ENCODE assay signal across 7 mouse cellular contexts in genomic region chr17:56079921-56080320, GRCm38 (mm10). TPM values are rescaled to one million over a fixed set of nuclear protein-coding genes. Genes with fewer than 3 reads are reported as not detected.
A peak's percentile ranks its signal among the peaks of the same experiment; 100 is the strongest.
DNase-seq lines count a peak whose midpoint lies in the region; ATAC-seq and TF ChIP-seq lines count a peak whose summit lies in the region.

No protein-coding gene starts in this region.

- H3K4me1 ChIP-seq in lung, embryonic 14.5 days (ENCODE audit: insufficient read depth) = peaks cover 7% of the 10 kb centered on the region
- H3K4me1 ChIP-seq in hindbrain, embryonic 12.5 days = peaks cover 34% of the 10 kb centered on the region
- H3K4me1 ChIP-seq in lung, embryonic 16.5 days (replicated peaks; ENCODE audit: control insufficient read depth, insufficient read depth, low read length) = peaks cover 21% of the 10 kb centered on the region

- TF ChIP-seq CTCF in lung, embryonic 14.5 days (IDR thresholded peaks at IDR 0.05; ENCODE audit: low read depth) = no peak

- H3K4me3 ChIP-seq in lung, embryonic 14.5 days (ENCODE audit: low read depth, low read length) = peak overlapping the region; percentile 79
- peak overlapping the region; percentile 84 for H3K4me3 ChIP-seq in hindbrain, embryonic 12.5 days
- peak overlapping the region; percentile 92 for H3K4me3 ChIP-seq in lung, embryonic 16.5 days (ENCODE audit: low read length)

- H3K36me3 ChIP-seq in lung, embryonic 14.5 days (ENCODE audit: insufficient read depth) = peaks cover 27% of the 10 kb centered on the region
- H3K36me3 ChIP-seq in hindbrain, embryonic 12.5 days = peaks cover 18% of the 10 kb centered on the region
- peaks cover 4% of the 10 kb centered on the region; the same call in 1 of the 2 replicates for H3K36me3 ChIP-seq in lung, embryonic 16.5 days (ENCODE audit: control insufficient read depth, insufficient read depth, low read length)

- peak; percentile 13 for DNase-seq in lung, embryonic 14.5 days
- no peak for DNase-seq in lung, postnatal 25 days (ENCODE audit: low spot score)
- DNase-seq in cerebellum, adult 9-11 months = peak; percentile 72
- DNase-seq in yolk sac, embryonic 10.5 days (ENCODE audit: low spot score) = no peak
- no peak for DNase-seq in urinary bladder, postnatal 25 days (ENCODE audit: low spot score)

- no peaks in the 10 kb centered on the region for H3K27me3 ChIP-seq in lung, embryonic 14.5 days (ENCODE audit: insufficient read depth, low read length)
- no peaks in the 10 kb centered on the region for H3K27me3 ChIP-seq in hindbrain, embryonic 12.5 days
- no peaks in the 10 kb centered on the region for H3K27me3 ChIP-seq in lung, embryonic 16.5 days (ENCODE audit: control insufficient read depth, insufficient read depth, low read depth, low read length)

- 1% methylated on average over 11 of the region's 11 CpGs for WGBS in lung, embryonic 14.5 days
- 2% methylated on average over 11 of the region's 11 CpGs for WGBS in hindbrain, embryonic 12.5 days
- 1% methylated on average over 11 of the region's 11 CpGs for WGBS in lung, embryonic 16.5 days

- peak overlapping the region; percentile 36; the same call in 1 of the 2 replicates for H3K27ac ChIP-seq in lung, embryonic 14.5 days (ENCODE audit: low read depth)
- H3K27ac ChIP-seq in hindbrain, embryonic 12.5 days = peak overlapping the region; percentile 78
- peak overlapping the region; percentile 67 for H3K27ac ChIP-seq in lung, embryonic 16.5 days (ENCODE audit: low read length)

- peak overlapping the region; percentile 74 for H3K9ac ChIP-seq in lung, embryonic 14.5 days
- peak overlapping the region; percentile 85 for H3K9ac ChIP-seq in hindbrain, embryonic 12.5 days
- peak overlapping the region; percentile 85 for H3K9ac ChIP-seq in lung, embryonic 16.5 days (ENCODE audit: low read length)

- peak overlapping the region; percentile 97 for H3K4me2 ChIP-seq in lung, embryonic 14.5 days
- peak overlapping the region; percentile 99 for H3K4me2 ChIP-seq in hindbrain, embryonic 12.5 days (replicated peaks)
- H3K4me2 ChIP-seq in lung, embryonic 16.5 days (ENCODE audit: low read depth, low read length) = peak overlapping the region; percentile 95

- no peak for ATAC-seq in lung, embryonic 14.5 days (ENCODE audit: insufficient read depth)
- ATAC-seq in hindbrain, embryonic 12.5 days (ENCODE audit: low FRiP score) = no peak
- ATAC-seq in lung, embryonic 16.5 days (ENCODE audit: low read depth) = no peak

- H3K9me3 ChIP-seq in lung, embryonic 14.5 days (ENCODE audit: low read depth, low read length) = no peaks in the 10 kb centered on the region
- no peaks in the 10 kb centered on the region for H3K9me3 ChIP-seq in hindbrain, embryonic 12.5 days (replicated peaks)
- H3K9me3 ChIP-seq in lung, embryonic 16.5 days (ENCODE audit: control insufficient read depth, low read length) = no peaks in the 10 kb centered on the region

RNA-seq across cellular contexts. Expression of gene Hdgfl2, which starts 0.5 kb away (rescaled TPM):
- 96.2 and 111 TPM in 2 replicates for polyA plus RNA-seq in lung, embryonic 14.5 days (2014; fragmentation: Nextera tagmentation; extraction: Ambion mirVana)
- polyA plus RNA-seq in hindbrain, embryonic 12.5 days (2016; fragmentation: Nextera tagmentation; extraction: Ambion mirVana) = 167 and 177 TPM in 2 replicates
- polyA plus RNA-seq in lung, embryonic 16.5 days (2015; fragmentation: Nextera tagmentation; extraction: Ambion mirVana) = 95.2 and 96.7 TPM in 2 replicates

RNA-seq across cellular contexts. Expression of gene Ubxn6, which starts 5.1 kb away (rescaled TPM):
- 30.5 and 31.3 TPM in 2 replicates for polyA plus RNA-seq in lung, embryonic 14.5 days (2014; fragmentation: Nextera tagmentation; extraction: Ambion mirVana)
- 62.4 and 64.5 TPM in 2 replicates for polyA plus RNA-seq in hindbrain, embryonic 12.5 days (2016; fragmentation: Nextera tagmentation; extraction: Ambion mirVana)
- polyA plus RNA-seq in lung, embryonic 16.5 days (2015; fragmentation: Nextera tagmentation; extraction: Ambion mirVana) = 38.8 and 41.6 TPM in 2 replicates

RNA-seq across cellular contexts. Expression of gene Plin4, which starts 29.7 kb away (rescaled TPM):
- 0.12 and 0.28 TPM in 2 replicates for polyA plus RNA-seq in lung, embryonic 14.5 days (2014; fragmentation: Nextera tagmentation; extraction: Ambion mirVana)
- polyA plus RNA-seq in hindbrain, embryonic 12.5 days (2016; fragmentation: Nextera tagmentation; extraction: Ambion mirVana) = 0.06 and 0.09 TPM in 2 replicates
- 0.15 and 0.28 TPM in 2 replicates for polyA plus RNA-seq in lung, embryonic 16.5 days (2015; fragmentation: Nextera tagmentation; extraction: Ambion mirVana)

RNA-seq across cellular contexts. Expression of gene Plin5, which starts 37.5 kb away (rescaled TPM):
- 0.34 and 0.86 TPM in 2 replicates for polyA plus RNA-seq in lung, embryonic 14.5 days (2014; fragmentation: Nextera tagmentation; extraction: Ambion mirVana)
- 0.42 and 0.62 TPM in 2 replicates for polyA plus RNA-seq in hindbrain, embryonic 12.5 days (2016; fragmentation: Nextera tagmentation; extraction: Ambion mirVana)
- polyA plus RNA-seq in lung, embryonic 16.5 days (2015; fragmentation: Nextera tagmentation; extraction: Ambion mirVana) = 1.3 and 2.1 TPM in 2 replicates

RNA-seq across cellular contexts. Expression of gene Chaf1a, which starts 39.7 kb away (rescaled TPM):
- polyA plus RNA-seq in lung, embryonic 14.5 days (2014; fragmentation: Nextera tagmentation; extraction: Ambion mirVana) = 28.0 and 30.4 TPM in 2 replicates
- polyA plus RNA-seq in hindbrain, embryonic 12.5 days (2016; fragmentation: Nextera tagmentation; extraction: Ambion mirVana) = 26.8 and 30.2 TPM in 2 replicates
- 23.8 and 24.0 TPM in 2 replicates for polyA plus RNA-seq in lung, embryonic 16.5 days (2015; fragmentation: Nextera tagmentation; extraction: Ambion mirVana)

Comparison
In these comparisons a context has a peak if more than half of its experiments do, and no peak if none do; other contexts are left out.
1. DNase-seq: peak in lung, embryonic 14.5 days (single experiment) and cerebellum, adult 9-11 months (single experiment); none in lung, postnatal 25 days (single experiment), yolk sac, embryonic 10.5 days (single experiment) and urinary bladder, postnatal 25 days (single experiment).
2. Peak in every context shown above with its lines, with median percentiles within 50 percentile points of each other: H3K27ac ChIP-seq, H3K4me2 ChIP-seq, H3K4me3 ChIP-seq and H3K9ac ChIP-seq.